Mouse (Mus musculus) ES-E14 (cell line): ENCODE measurements around the gene Kirrel. TPM values are rescaled to one million over a fixed set of nuclear protein-coding genes. Genes with fewer than 3 reads are reported as not detected.

Experiments
- DNase-seq: peaks from one replicate; pipeline ENCODE4 v3.0.0-alpha.2; 2013; ENCODE audit warnings: low read depth, low spot score
- H3K27ac ChIP-seq: 2 replicates; pipeline ENCODE4 v1.5.1; 2012; ENCODE audit warnings: low read depth, mild to moderate bottlenecking, low read length, moderate library complexity, mixed read lengths; ENCODE audit not compliant: poor library complexity, insufficient read depth, severe bottlenecking
- H3K36me3 ChIP-seq: 2 replicates; pipeline ENCODE4 v1.6.1; 2012; ENCODE audit warnings: mild to moderate bottlenecking, low read length, moderate library complexity, mixed read lengths; ENCODE audit not compliant: control insufficient read depth, poor library complexity, insufficient read depth, severe bottlenecking
- H3K4me1 ChIP-seq, 2 experiments: fragments of 150-350 bp in 1 of 2; sonication (generic) in 1 of 2; 2 replicates each; pipeline ENCODE4 v1.6.1; 2012; ENCODE audit warnings: low read length in 2 of 2, mild to moderate bottlenecking in 1 of 2, mixed read lengths in 1 of 2; ENCODE audit not compliant: control insufficient read depth in 2 of 2, insufficient read depth in 2 of 2, poor library complexity in 1 of 2
- H3K4me3 ChIP-seq, 2 experiments: fragments of 150-350 bp in 1 of 2; sonication (generic) in 1 of 2; 2 replicates each; pipeline ENCODE4 v1.5.1; 2012; ENCODE audit warnings: low read length in 2 of 2, low read depth in 1 of 2, mild to moderate bottlenecking in 1 of 2, mixed read lengths in 1 of 2; ENCODE audit not compliant: insufficient read depth in 1 of 2, poor library complexity in 1 of 2, severe bottlenecking in 1 of 2
- H3K9ac ChIP-seq: 2 replicates; pipeline ENCODE4 v1.6.1; 2012; ENCODE audit warnings: low read depth, mild to moderate bottlenecking, low read length, mixed read lengths; ENCODE audit not compliant: poor library complexity, insufficient read depth, severe bottlenecking
- H3K9me3 ChIP-seq: fragments of 150-350 bp; sonication (generic); 2 replicates; pipeline ENCODE4 v1.6.1; 2012; ENCODE audit warnings: low read depth, mild to moderate bottlenecking, low read length; ENCODE audit not compliant: control insufficient read depth, insufficient read depth
- CHD2 ChIP-seq: IDR thresholded peaks from 2 replicates; pipeline ENCODE4 v1.6.1; 2014; ENCODE audit warnings: mild to moderate bottlenecking, low read depth, low read length, inconsistent platforms
- HCFC1 ChIP-seq: IDR thresholded peaks from 2 replicates; pipeline ENCODE4 v1.6.1; 2012; ENCODE audit warnings: low read length, inconsistent platforms, borderline replicate concordance; ENCODE audit not compliant: insufficient read depth
- MAFK ChIP-seq: IDR thresholded peaks from 2 replicates; pipeline ENCODE4 v1.6.1; 2014; ENCODE audit warnings: mild to moderate bottlenecking, low read depth, low read length, inconsistent platforms; ENCODE audit not compliant: insufficient read depth
- ZC3H11A ChIP-seq: IDR thresholded peaks from 2 replicates; pipeline ENCODE4 v1.6.1; 2012; ENCODE audit warnings: low read depth, mild to moderate bottlenecking, inconsistent platforms, low read length, borderline replicate concordance
- ZNF384 ChIP-seq: IDR thresholded peaks from 2 replicates; pipeline ENCODE4 v1.6.1; 2012; ENCODE audit warnings: low read depth, low read length, inconsistent platforms
- in situ Hi-C, 2 experiments: fragments of 600-800 bp; cut with MboI; formaldehyde crosslinking; loops; one replicate each; pipeline ENCODE4 v1.15.1; 2025; ENCODE audit warnings: low sequenced_read_pairs in 2 of 2, inconsistent platforms in 1 of 2; ENCODE audit not compliant: unreplicated experiment in 2 of 2
- total RNA-seq: library from RNA; depleted of rRNA; stranded (reverse); fragments of 300-350 nt; gene quantifications from 2 replicates; pipeline ENCODE4 v1.2.3, GENCODE M21; 2012

Gene Kirrel
- total RNA-seq, 1 experiment: 35.5 TPM

GRCm38 (mm10) chr3:87076161-87076560, 98.4 kb downstream of the Kirrel start:
- H3K9me3 ChIP-seq: no peaks in the 10 kb centered on the region
- no peak overlapping the region for H3K27ac ChIP-seq
- 0 out of 2 replicates have a peak, but pooled peaks cover 3% of the 10 kb centered on the region for H3K36me3 ChIP-seq
- TF ChIP-seq ZNF384: no peak
- no peak for TF ChIP-seq ZC3H11A
- no peak for TF ChIP-seq MAFK
- TF ChIP-seq HCFC1: no peak
- no peak for TF ChIP-seq CHD2
- H3K4me1 ChIP-seq: peaks cover 2 to 13% of the 10 kb centered on the region in 2 experiments; a peak in 2 of 4 replicates
- no peak overlapping the region for H3K4me3 ChIP-seq
- no peak overlapping the region for H3K9ac ChIP-seq
- no peak for DNase-seq
- in situ Hi-C loops: no loop called here

- TF ChIP-seq HCFC1 (no peak), ZNF384 (no peak), ZC3H11A (no peak), CHD2 (no peak), MAFK (no peak)
- no peaks in the 10 kb centered on the region for H3K36me3 ChIP-seq
- H3K9ac ChIP-seq: peak overlapping the region; percentile 16; the same call in 1 of the 2 replicates
- in situ Hi-C loops: no loop called here
- H3K27ac ChIP-seq: no peak overlapping the region
- H3K4me1 ChIP-seq: peaks cover 0 to 5% of the 10 kb centered on the region in 2 experiments; a peak in 2 of 4 replicates
- no peak overlapping the region for H3K4me3 ChIP-seq
- no peaks in the 10 kb centered on the region for H3K9me3 ChIP-seq
- no peak for DNase-seq
These were observed 101.7 kb downstream of the Kirrel start for GRCm38 (mm10) chr3:87072612-87073515.

DNA sequence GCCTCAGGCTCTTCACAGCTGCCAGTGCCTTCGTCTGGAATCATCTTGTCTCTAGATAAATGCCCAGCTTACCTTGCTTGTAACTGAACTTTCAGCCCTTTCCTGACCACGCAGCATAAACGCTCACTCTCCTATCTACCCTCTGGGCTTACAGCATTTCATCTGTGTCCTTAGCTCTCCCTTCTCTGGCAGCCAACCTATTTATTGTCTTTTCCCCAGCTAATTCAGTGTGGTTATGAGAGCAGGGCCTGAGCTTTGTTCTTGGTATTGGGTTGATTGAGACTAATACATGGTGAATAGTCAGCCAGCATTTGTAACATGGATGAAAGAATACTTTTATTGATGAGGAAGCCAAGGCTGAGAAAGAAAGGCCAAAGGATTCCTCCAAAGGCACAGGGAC, 102.4 kb downstream of the Kirrel start:
- Histone ChIP-seq H3K4me3 (no peak overlapping the region), H3K27ac (no peak overlapping the region), H3K4me1 (no peaks in the 10 kb centered on the region), H3K9ac (no peak overlapping the region), H3K9me3 (no peaks in the 10 kb centered on the region), H3K36me3 (no peaks in the 10 kb centered on the region)
- in situ Hi-C loops: no loop called here
- no peak for DNase-seq
- TF ChIP-seq HCFC1 (no peak), CHD2 (no peak), MAFK (no peak), ZC3H11A (no peak), ZNF384 (no peak)

DNA sequence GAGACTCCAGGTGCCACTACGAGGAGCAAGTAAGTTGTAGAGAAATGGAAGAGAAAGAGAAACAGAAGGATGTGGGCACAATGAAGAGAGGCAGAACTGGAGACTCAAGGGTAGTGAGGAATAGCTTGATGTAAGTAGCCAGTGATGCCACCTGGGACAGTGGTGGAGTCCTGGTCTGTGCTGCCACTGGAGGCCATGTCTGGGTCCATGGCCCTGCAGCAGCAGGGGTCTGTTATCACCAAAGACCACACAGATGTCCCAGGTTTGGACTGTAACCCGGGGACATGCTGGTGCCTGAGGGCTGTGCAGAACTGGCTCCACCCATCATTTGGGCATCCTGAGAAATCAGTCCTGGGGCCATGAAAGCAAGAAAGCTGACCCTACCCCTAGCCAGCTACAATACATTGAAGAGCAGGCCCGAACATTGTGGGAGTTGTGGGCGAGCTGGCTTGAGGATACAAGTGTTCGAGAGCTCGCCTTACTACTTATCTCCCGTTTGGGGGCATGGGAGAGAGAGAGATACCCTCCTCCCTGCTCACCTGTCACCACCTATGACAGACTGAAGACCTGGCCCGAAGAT, 107.1 kb downstream of the Kirrel start:
- no peaks in the 10 kb centered on the region for H3K9me3 ChIP-seq
- H3K4me3 ChIP-seq: no peak overlapping the region
- no peak overlapping the region for H3K27ac ChIP-seq
- DNase-seq: no peak
- no peak overlapping the region for H3K9ac ChIP-seq
- in situ Hi-C loops: no loop called here
- no peaks in the 10 kb centered on the region for H3K36me3 ChIP-seq
- no peaks in the 10 kb centered on the region for H3K4me1 ChIP-seq
- TF ChIP-seq ZC3H11A: no peak
- no peak for TF ChIP-seq ZNF384
- no peak for TF ChIP-seq MAFK
- no peak for TF ChIP-seq CHD2
- TF ChIP-seq HCFC1: no peak
